Mouse (Mus musculus) G1E (cell line): ENCODE data around the gene Usp31. TPM values are rescaled to one million over a fixed set of nuclear protein-coding genes. Genes with fewer than 3 reads are reported as not detected.

Experiments
- ATAC-seq: 2 replicates; pipeline ENCODE4 v1.8.0; 2016; ENCODE audit warnings: mild to moderate bottlenecking; ENCODE audit not compliant: insufficient number of reproducible peaks, poor library complexity, low FRiP score, severe bottlenecking; ENCODE audit errors: extremely low read depth
- DNase-seq: peaks from one replicate; pipeline ENCODE4 v3.0.0; 2012; ENCODE audit warnings: low spot score
- H3K27me3 ChIP-seq: 2 replicates; pipeline ENCODE4 v1.6.1; 2012; ENCODE audit warnings: mild to moderate bottlenecking, low read length, inconsistent platforms; ENCODE audit not compliant: insufficient read depth
- H3K36me3 ChIP-seq: replicated peaks from 2 replicates; pipeline ENCODE3; 2012; ENCODE audit warnings: mild to moderate bottlenecking, inconsistent platforms
- H3K4me1 ChIP-seq: 2 replicates; pipeline ENCODE4 v1.6.1; 2012; ENCODE audit warnings: low read depth, low read length, inconsistent platforms, mixed read lengths; ENCODE audit not compliant: insufficient read depth
- H3K4me3 ChIP-seq: 2 replicates; pipeline ENCODE4 v1.5.1; 2012; ENCODE audit warnings: low read depth, mild to moderate bottlenecking, inconsistent platforms, low read length, moderate library complexity, mixed read lengths
- H3K9me3 ChIP-seq: replicated peaks from 2 replicates; pipeline ENCODE4 v1.6.1; 2012; ENCODE audit warnings: inconsistent platforms
- CTCF ChIP-seq: IDR thresholded peaks from 2 replicates; pipeline ENCODE4 v1.5.1; 2012; ENCODE audit warnings: low read depth, low read length, inconsistent platforms, mixed read lengths
- GATA1 ChIP-seq: IDR thresholded peaks from 2 replicates; pipeline ENCODE4 v1.6.1; 2012; ENCODE audit warnings: borderline replicate concordance, low read length, inconsistent platforms, mixed read lengths
- GATA2 ChIP-seq: IDR thresholded peaks from 2 replicates; pipeline ENCODE4 v1.6.1; 2012; ENCODE audit warnings: low read depth, low read length, inconsistent platforms, borderline replicate concordance
- POLR2AphosphoS5 ChIP-seq: IDR thresholded peaks from 2 replicates; pipeline ENCODE4 v1.6.1; 2012; ENCODE audit warnings: low read depth, low read length, inconsistent platforms; ENCODE audit not compliant: insufficient replicate concordance
- TAL1 ChIP-seq: conservative IDR thresholded peaks from 2 replicates; pipeline ENCODE4 v1.6.1; 2012; ENCODE audit warnings: low read depth, low read length, inconsistent platforms, mixed read lengths
- polyA plus RNA-seq: library from polyadenylated mRNA; stranded (reverse); fragments of >175 nt; gene quantifications from 2 replicates; pipeline ENCODE4 v1.2.3, GENCODE M21; 2012
- total RNA-seq, 2 experiments: library from RNA; stranded (forward) in 1 of 2; stranded (reverse) in 1 of 2; fragments of 200-1000 nt in 1 of 2; fragments of >200 nt in 1 of 2; fragmentation: Nextera tagmentation in 1 of 2; gene quantifications; 2 replicates each; pipeline ENCODE4 v1.2.3; 2014 to 2017

Usp31 gene
- total and polyA plus RNA-seq, 3 experiments: 1.4 to 15.5 (median 13.4) TPM

- H3K4me3 ChIP-seq: no peak overlapping the region
- DNase-seq: no peak
- no peaks in the 10 kb centered on the region for H3K36me3 ChIP-seq
- peaks cover 3% of the 10 kb centered on the region; the same call in 1 of the 2 replicates for H3K9me3 ChIP-seq
- no peaks in the 10 kb centered on the region for H3K4me1 ChIP-seq
- TF ChIP-seq CTCF (no peak), GATA2 (no peak), POLR2AphosphoS5 (no peak), GATA1 (no peak), TAL1 (no peak)
- ATAC-seq: no peak
- H3K27me3 ChIP-seq: no peaks in the 10 kb centered on the region
Measured at GRCm38 (mm10) chr7:121595496-121595895, 111.6 kb downstream of the Usp31 start.

GRCm38 (mm10) chr7:121595085-121595484 lies 112.0 kb downstream of the Usp31 start:
- DNase-seq (no peak), ATAC-seq (no peak)
- H3K4me3 ChIP-seq: no peak overlapping the region
- no peaks in the 10 kb centered on the region for H3K36me3 ChIP-seq
- no peaks in the 10 kb centered on the region for H3K27me3 ChIP-seq
- TF ChIP-seq POLR2AphosphoS5: no peak
- TF ChIP-seq TAL1: no peak
- TF ChIP-seq CTCF: no peak
- no peak for TF ChIP-seq GATA2
- no peak for TF ChIP-seq GATA1
- H3K4me1 ChIP-seq: no peaks in the 10 kb centered on the region
- H3K9me3 ChIP-seq: peaks cover 3% of the 10 kb centered on the region; the same call in 1 of the 2 replicates

GRCm38 (mm10) chr7:121594623-121595022 lies 112.4 kb downstream of the Usp31 start:
- Histone ChIP-seq H3K9me3 (peaks cover 3% of the 10 kb centered on the region; the same call in 1 of the 2 replicates), H3K27me3 (no peaks in the 10 kb centered on the region), H3K36me3 (no peaks in the 10 kb centered on the region), H3K4me1 (no peaks in the 10 kb centered on the region), H3K4me3 (no peak overlapping the region)
- no peak for TF ChIP-seq POLR2AphosphoS5
- TF ChIP-seq CTCF: no peak
- no peak for TF ChIP-seq GATA1
- no peak for TF ChIP-seq GATA2
- no peak for TF ChIP-seq TAL1
- DNase-seq (no peak), ATAC-seq (no peak)

Other genes with a start within 250 kb of the Usp31 start
- not detected in 2 replicates for gene Scnn1g, start 27.2 kb upstream of the Usp31 start, total RNA-seq (2014; fragmentation: Nextera tagmentation)
- gene Scnn1g, start 27.2 kb upstream of the Usp31 start, total RNA-seq (2017): 0.11 TPM in 1 of 2 replicates, not detected in the other
- not detected in 2 replicates for gene Scnn1g, start 27.2 kb upstream of the Usp31 start, polyA plus RNA-seq
- gene Scnn1b, start 157.8 kb upstream of the Usp31 start, total RNA-seq (2014; fragmentation: Nextera tagmentation): not detected in 2 replicates
- gene Scnn1b, start 157.8 kb upstream of the Usp31 start, total RNA-seq (2017): 0.11 TPM in 1 of 2 replicates, not detected in the other
- gene Scnn1b, start 157.8 kb upstream of the Usp31 start, polyA plus RNA-seq: not detected in 2 replicates